Mouse (Mus musculus): ENCODE data around the gene Cyp2d10. TPM values are rescaled to one million over a fixed set of nuclear protein-coding genes. Genes with fewer than 3 reads are reported as not detected.
"Not testable (repeated sequence)": the region's sequence is repeated elsewhere in the genome, so short reads cannot be mapped to it uniquely, and the experiment has no call there.

The Cyp2d10 gene
- total RNA-seq (2021), result not detected

- no peak for DNase-seq
- intact Hi-C loops (cut with DNase I), result no loop called here
Observed at GRCm38 (mm10) chr15:82406981-82407380, at the start of gene Cyp2d10. TSS of gene Cyp2d10 (minus strand) at chr15:82407195.

DNA sequence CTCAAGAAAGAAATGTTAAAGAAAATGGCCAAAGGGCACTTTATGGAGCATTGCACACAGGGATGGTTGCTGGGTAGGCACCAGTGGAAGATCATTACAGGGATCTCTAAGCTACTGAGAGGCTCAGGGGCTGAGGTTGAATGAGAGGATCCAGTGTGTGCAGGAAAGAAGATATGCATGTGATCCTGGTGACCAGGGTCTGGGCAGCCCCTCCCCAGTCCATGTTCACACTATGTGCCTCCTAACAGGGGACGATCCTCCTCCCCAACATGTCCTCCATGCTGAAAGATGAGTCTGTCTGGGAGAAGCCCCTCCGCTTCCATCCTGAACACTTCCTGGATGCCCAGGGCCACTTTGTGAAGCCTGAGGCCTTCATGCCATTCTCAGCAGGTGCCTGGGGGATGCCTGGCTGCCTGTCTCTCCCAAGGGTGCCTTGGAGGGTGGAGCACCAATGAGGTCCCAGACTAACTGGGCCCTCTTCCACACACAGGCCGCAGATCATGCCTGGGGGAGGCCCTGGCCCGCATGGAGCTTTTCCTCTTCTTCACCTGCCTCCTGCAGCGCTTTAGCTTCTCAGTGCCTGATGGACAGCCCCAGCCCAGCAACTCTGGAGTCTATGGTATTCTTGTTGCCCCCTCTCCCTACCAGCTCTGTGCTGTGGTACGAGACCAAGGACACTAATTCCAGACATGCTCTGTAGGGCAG lies 49.2 kb upstream of the Cyp2d10 start:
- DNase-seq; intact Hi-C loops (cut with DNase I): not testable (repeated sequence)

GRCm38 (mm10) chr15:82453501-82453900 lies 46.5 kb upstream of the Cyp2d10 start:
- intact Hi-C loops (cut with DNase I), result not testable (repeated sequence)

DNA sequence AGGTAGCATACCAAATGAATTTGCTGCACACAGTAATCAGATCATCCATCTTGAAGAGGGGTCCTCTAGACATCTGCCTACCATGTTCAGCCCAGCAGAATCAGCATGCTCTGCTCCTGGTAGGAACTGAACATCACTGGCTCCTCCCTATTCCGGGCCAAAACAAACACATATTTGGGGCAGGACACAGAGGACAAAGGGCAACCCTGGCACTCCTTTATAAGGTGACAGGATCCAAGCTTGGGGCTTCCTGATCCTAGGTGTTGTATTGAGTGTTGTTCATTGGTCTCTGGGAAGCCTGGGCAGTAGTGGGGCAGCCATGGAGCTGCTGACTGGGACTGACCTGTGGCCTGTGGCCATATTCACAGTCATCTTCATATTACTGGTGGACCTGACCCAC lies 45.1 kb upstream of the Cyp2d10 start:
- intact Hi-C loops (cut with DNase I); DNase-seq: not testable (repeated sequence)

More at GRCm38 (mm10) chr15:82453501-82453900, 46.5 kb upstream of the Cyp2d10 start:
- DNase-seq, result not testable (repeated sequence)

DNA sequence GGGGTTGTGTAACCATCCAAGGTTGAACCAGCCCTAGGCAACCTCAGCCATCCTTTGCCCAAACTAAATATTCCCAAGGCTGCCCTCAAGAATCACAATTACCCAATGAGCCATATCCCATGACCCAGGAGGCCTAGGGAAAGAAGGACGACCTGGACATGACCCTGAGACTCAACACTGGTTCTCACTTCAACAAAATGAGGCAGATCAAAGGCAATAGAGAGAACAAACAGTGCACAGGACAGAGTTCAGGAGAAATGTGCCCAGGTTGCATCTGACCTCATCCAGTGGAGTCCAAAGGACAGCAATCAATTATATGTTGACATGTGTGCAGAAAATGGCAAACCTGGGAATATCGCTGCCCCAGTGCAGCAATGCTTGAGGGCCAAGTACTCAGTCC lies 43.0 kb upstream of the Cyp2d10 start:
- DNase-seq; intact Hi-C loops (cut with DNase I): not testable (repeated sequence)

DNA sequence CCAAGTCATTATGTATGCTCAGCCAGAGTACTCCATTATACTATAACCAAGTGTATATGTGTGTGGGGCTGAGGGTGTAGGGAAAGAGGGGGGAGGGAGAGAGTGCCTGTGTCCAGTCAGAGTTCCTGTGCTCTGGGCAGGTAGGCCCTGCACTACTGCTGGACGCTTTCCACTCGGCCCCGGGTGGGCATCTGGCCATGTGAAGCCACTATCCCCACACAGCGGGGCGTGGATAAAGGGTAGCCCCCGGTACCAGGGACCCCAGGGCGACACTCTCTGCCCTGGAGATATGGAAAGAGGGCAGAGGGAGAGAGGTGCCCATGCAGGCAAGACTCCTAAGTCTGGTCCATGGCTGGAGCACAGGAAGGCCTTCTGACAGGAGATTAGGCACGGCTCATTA lies 38.2 kb upstream of the Cyp2d10 start:
- intact Hi-C loops (cut with DNase I), result no loop called here
- no peak for DNase-seq

DNA sequence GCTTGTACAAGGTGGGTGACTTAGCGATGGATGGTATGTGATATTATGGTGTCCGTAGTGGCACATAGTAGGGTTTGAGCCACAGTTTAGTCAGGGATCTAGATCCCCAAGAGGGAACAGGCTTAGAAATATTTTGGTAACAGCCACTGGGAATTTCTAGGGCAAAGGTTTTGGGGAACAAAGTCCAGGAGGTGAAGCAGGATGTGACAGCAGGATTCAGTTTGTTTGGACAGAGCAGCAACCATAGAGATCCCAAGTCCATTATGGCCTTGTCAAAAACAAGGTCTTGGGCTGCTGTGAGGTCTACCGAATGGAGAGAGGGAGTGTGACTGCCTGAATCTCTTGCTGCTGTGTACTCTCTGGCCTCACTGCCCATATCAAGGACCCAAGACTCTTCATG lies 36.7 kb upstream of the Cyp2d10 start:
- no peak for DNase-seq
- intact Hi-C loops (cut with DNase I), result no loop called here

GRCm38 (mm10) chr15:82437975-82438617 lies 31.1 kb upstream of the Cyp2d10 start:
- intact Hi-C loops (cut with DNase I), result no loop called here
- no peak for DNase-seq

DNA sequence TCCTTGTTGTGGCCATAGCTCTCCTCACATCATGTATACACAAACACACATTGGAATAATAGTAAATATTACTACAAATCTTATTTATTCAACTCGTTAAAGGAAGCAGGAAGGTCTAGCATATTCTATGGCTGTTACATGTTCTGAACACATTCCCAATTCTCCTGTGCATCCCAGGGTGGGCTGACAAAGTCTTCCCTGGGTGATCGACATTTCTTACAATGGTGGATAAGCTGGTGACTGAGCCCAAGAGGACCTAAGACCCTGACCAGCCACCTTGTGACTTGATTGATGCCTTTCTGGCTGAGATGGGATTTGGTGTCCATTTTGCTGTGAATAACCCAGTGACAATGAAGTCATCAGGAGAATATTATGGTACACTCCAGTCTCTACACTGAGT lies 28.6 kb upstream of the Cyp2d10 start:
- no peak for DNase-seq
- intact Hi-C loops (cut with DNase I), result no loop called here

DNA sequence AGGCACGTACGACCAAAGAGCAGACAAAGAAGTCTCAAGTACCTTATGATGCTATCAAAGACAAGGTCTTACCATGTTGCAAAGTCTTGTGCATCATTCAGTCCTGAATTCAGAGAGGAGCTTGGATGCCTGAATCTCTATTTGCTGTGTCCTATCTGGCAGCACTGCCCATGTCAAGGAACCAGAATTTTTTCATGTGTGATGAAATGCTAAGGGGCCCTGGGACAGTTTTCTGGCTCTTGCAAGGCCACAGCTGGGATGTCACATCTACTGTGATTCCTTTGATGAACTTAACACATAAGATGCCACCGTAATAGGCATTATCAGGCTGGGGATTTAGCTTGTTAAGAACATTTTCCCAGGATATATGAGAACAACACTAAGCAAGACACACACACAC lies 28.0 kb upstream of the Cyp2d10 start:
- intact Hi-C loops (cut with DNase I), result no loop called here
- DNase-seq, result peak in 1 of 2 experiments; percentile 2

- DNase-seq, result no peak
- intact Hi-C loops (cut with DNase I), result no loop called here
Observed at GRCm38 (mm10) chr15:82434541-82434940, 27.5 kb upstream of the Cyp2d10 start.

DNA sequence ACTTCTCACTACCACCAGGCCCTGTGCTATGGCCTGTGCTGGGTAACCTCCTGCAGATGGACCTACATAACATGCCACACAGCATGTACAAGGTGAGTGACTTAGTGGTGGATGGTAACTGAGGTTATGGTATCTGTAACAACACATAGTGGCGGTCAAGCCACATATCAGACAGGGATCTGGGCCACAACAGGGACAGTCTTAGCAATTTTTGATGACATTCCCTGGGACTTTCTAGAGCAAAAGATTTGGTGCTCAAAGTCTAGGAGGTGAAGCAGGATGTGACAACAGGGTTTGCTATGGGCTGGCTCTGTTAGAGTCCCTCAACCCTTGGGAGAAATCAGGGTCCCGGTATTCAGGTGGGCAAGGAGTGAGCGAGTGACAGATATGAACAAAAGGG lies 26.6 kb upstream of the Cyp2d10 start:
- intact Hi-C loops (cut with DNase I), result no loop called here
- no peak for DNase-seq

- intact Hi-C loops (cut with DNase I), result no loop called here
- no peak for DNase-seq
Observed at GRCm38 (mm10) chr15:82433137-82433536, 26.1 kb upstream of the Cyp2d10 start, which contains the start of gene Cyp2d9. TSS of gene Cyp2d9 (plus strand) at chr15:82433437.

- intact Hi-C loops (cut with DNase I), result no loop called here
Observed at GRCm38 (mm10) chr15:82423471-82423870, 16.5 kb upstream of the Cyp2d10 start.

DNA sequence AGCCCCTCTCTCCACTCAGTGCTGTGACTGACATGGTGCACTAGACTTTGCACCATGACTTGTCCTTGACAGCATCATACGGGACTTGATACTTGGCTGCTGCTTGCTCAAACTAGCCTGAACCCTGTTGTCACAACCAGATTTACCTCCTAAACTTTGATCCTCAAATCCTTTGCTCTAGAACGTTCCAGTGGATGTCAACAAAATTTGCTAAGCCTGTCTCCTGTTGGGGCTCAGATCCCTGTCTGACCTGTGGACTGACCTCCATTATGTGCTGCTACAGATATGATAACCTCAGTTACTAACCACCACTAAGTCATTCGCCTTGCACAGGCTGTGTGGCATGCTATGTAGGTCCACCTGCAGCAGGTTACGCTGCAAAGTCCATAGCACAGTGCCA lies 15.9 kb upstream of the Cyp2d10 start:
- intact Hi-C loops (cut with DNase I), result no loop called here
- no peak for DNase-seq

More at GRCm38 (mm10) chr15:82423471-82423870, 16.5 kb upstream of the Cyp2d10 start:
- DNase-seq, result no peak

DNA sequence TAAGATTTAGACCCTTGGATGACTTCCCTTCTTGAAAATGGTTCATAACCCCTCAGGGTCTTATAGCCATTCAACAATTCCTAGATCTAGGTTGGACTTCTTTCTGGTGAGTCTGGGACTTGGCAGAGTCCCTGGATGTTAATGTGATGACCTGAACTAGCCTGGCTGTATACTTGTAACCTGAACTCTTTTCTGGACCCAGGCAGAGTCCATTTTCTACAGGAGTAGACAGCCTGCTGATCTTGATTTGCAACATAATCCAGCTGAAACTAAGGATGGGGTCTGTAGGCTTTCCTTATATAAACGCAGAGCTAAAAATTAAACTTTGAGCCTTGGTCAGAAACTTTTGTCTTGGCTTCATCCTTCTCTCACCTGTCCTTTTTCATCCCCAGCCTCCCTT lies 11.6 kb upstream of the Cyp2d10 start:
- DNase-seq, result no peak
- intact Hi-C loops (cut with DNase I), result no loop called here

DNA sequence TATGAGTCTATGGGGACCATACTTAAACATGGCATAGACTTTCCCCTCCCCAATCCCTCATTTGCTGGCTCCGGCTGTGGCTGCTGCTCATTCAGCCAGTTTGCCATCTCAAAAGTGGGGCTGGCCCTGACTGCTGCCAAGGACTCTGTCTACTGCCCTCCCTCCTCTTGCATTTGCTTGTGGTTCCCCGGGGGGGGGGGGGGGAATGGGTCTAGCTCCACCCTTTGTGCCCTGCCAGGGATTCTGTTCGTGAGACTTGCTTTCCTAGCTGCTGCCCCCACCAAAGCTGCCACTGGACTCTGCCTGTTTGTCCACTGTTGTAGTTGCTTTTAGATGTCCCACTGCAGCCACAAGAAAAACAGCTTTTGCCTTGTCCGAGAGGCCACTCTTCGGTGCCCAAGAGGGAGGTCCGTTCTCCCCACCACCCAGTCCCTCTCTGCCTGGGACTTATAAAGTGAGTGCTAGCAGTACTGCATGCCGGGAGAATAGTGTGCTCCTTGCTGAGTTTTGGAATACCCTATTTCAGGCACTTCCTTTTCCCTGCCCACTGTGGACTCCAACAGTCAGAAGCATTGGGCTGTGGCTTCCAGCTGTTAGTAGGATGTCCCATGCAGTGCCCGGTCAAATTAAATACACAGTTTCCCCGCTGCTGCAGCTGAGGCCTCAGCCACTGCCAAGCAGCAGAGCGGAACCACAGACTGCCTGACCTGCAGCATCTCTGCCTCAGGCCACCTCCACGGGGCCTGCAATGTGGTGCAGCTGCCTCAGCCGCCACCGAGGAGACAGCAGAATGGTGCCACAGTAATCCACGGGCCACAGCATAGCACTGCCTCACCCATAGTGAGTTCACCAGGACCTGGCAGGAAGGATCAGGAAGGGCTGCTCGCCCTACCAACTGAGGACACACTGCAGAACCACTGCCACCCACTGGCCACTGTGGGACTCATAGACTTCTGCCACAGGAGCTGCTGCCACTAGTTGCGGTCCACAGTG lies 10.1 kb upstream of the Cyp2d10 start:
- intact Hi-C loops (cut with DNase I), result loop anchor here (1.0 to 2.0 kb wide), 3 partner anchors 36 to 151 kb away; partner anchors contain the start of genes Cyp2d22 and Ndufa6
- peak; percentile 91 for DNase-seq

DNA sequence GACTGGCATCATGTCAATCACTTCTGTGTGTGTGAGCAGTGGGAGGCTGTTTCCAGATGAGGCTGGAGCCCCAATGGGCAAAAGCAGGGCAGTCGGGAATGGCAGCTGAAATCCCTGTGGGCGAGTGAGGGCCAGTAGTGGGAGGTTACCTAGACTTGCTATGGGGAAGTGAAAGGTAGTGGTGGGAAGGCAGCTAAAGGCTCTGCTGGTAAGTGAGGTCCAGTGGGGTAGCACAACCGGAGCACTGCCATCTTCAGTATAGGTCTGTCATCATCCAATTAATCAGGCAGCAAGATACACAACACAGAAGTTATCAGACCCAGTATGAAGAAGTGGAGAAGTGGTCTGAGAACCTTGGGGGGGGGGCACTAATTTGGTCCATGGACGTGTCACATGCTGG lies 541 bp upstream of the Cyp2d10 start:
- intact Hi-C loops (cut with DNase I), result no loop called here
- no peak for DNase-seq

- intact Hi-C loops (cut with DNase I), result no loop called here
- no peak for DNase-seq
Observed at GRCm38 (mm10) chr15:82404163-82404562, 2.8 kb downstream of the Cyp2d10 start.

- DNase-seq, result no peak
- intact Hi-C loops (cut with DNase I), result no loop called here
Observed at GRCm38 (mm10) chr15:82403606-82404005, 3.4 kb downstream of the Cyp2d10 start.

- intact Hi-C loops (cut with DNase I), result no loop called here
- no peak for DNase-seq
Observed at GRCm38 (mm10) chr15:82402741-82403140, 4.3 kb downstream of the Cyp2d10 start.

Data from heart, postnatal 10 days (tissue).